Mouse (Mus musculus) olfactory bulb, adult 2 months (tissue): ENCODE data around the gene Fbn1.

Experiments used
- CTCF ChIP-seq: fragments of 200-500 bp; IDR thresholded peaks from 2 replicates; pipeline ENCODE4 v1.5.1; 2012; ENCODE audit warnings: low read depth, mild to moderate bottlenecking, low read length, moderate library complexity; ENCODE audit not compliant: insufficient read depth
- POLR2A ChIP-seq: fragments of 200-500 bp; IDR thresholded peaks from 2 replicates; pipeline ENCODE4 v1.6.1; 2012; ENCODE audit warnings: mild to moderate bottlenecking, low read depth, low read length, moderate library complexity; ENCODE audit not compliant: insufficient read depth

- no peak for TF ChIP-seq POLR2A
- no peak for TF ChIP-seq CTCF
Measured at GRCm38 (mm10) chr2:125384415-125384814, 123.4 kb downstream of the Fbn1 start.
